Mouse (Mus musculus): ENCODE measurements around the gene Olfr1318.
A peak's percentile ranks its signal among the peaks of the same experiment; 100 is the strongest.

Olfr1318 gene

GRCm38 (mm10) chr2:112153898-112154297 lies at the start of gene Olfr1318:
Gene Olfr1318 (plus strand): TSS chr2:112154198.
- no peak for DNase-seq (ENCODE audit: low read depth, low spot score)

GRCm38 (mm10) chr2:112115340-112115739 lies 38.7 kb upstream of the Olfr1318 start, which contains the start of gene Olfr1315-ps1:
Gene Olfr1315-ps1 (minus strand): TSS chr2:112115440.
- DNase-seq (ENCODE audit: low read depth, low spot score): no peak

- no peak for DNase-seq (ENCODE audit: low read depth, low spot score)
Observed at GRCm38 (mm10) chr2:112134877-112135276, 19.1 kb upstream of the Olfr1318 start, which contains the start of gene Olfr1316. Gene Olfr1316 (minus strand): TSS chr2:112134977.

- no peak for DNase-seq (ENCODE audit: low read depth, low spot score)
Observed at GRCm38 (mm10) chr2:112140029-112140428, 14.0 kb upstream of the Olfr1318 start, which contains the start of gene Olfr1317. Gene Olfr1317 (plus strand): TSS chr2:112140329.

DNA sequence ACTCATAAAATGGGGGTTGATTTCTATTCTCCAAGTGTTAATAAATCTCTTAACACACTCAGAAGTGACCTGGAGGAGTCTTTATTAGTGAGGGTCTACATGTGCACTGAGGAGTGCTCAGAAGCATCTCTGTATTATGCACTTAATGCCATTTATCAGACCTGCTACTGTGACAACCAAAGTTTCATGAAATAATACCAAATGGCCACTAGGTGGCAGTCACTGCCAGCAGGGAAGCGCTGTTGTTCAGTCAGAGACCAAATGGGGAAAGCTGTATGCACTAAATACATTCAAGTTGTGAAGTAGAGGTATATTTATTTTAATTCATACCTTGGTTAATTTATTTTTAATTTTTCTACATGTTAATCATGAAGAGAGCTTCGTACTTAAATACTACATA lies 42.9 kb downstream of the Olfr1318 start:
- peak; percentile 47 for DNase-seq (ENCODE audit: low read depth, low spot score)

DNA sequence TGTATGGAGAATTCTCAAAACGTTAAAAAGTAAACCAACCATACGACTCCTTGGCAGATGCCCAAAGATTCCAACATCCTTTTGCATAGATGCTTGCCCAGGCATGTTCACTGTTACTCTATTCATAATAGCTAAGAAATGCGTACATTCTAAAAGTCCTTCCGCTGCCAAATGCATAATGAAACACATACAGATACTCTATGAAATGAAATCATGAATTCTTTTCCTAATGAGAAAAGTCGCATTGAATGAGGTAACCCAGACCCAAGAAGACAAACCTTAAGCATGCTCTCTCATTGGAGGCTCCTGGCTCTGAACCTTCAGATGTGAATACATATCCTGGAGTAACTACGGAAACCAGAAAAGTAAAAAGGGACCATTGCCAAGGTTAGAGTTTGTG lies 49.1 kb downstream of the Olfr1318 start:
- DNase-seq (ENCODE audit: low read depth, low spot score): no peak

Measured in telencephalon, adult 2 months (tissue).